Mouse (Mus musculus): ENCODE results near the gene Cope.

Cope gene

DNA sequence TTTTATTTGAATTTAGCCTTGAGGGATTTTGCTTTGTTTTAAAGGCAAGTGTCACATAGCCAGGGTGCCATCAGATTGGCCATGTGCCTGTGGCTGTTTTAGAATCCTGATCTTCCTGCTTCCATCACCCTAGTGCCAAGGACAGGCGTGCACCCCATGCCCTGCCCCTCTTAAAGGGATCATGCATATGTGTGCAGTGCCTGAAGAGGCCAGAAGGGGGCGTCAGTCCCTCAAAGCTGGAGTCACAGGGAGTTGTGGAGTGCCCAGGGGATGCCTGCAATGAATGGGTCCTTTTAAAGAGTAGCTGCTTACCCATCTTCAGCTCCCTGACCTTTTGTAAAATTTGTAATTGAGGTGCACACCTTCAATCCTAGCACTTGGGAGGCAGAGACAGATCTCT, 7.0 kb downstream of the Cope start:
- DNase-seq (ENCODE audit: low read depth, low spot score): peak; percentile 49

DNA sequence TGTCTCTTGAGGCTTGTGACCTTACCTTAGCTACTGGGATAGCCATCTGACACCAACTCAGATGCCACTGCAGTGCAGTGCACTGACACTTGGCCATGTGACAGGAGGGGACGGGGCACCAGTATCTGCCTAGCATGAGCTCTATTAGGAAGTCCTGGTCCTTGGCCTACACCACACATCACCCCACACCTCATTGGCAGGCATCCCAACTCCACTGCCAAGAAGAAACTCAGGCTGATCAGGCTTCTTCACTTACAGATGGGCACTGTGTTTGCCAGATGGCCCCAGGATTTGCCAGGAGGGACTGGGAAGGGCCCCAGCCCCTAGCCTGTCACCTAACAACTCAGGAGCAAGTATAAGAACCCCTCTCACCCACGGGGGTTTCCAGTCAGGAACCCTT, 11.1 kb downstream of the Cope start:
- no peak for DNase-seq (ENCODE audit: low read depth, low spot score)

DNA sequence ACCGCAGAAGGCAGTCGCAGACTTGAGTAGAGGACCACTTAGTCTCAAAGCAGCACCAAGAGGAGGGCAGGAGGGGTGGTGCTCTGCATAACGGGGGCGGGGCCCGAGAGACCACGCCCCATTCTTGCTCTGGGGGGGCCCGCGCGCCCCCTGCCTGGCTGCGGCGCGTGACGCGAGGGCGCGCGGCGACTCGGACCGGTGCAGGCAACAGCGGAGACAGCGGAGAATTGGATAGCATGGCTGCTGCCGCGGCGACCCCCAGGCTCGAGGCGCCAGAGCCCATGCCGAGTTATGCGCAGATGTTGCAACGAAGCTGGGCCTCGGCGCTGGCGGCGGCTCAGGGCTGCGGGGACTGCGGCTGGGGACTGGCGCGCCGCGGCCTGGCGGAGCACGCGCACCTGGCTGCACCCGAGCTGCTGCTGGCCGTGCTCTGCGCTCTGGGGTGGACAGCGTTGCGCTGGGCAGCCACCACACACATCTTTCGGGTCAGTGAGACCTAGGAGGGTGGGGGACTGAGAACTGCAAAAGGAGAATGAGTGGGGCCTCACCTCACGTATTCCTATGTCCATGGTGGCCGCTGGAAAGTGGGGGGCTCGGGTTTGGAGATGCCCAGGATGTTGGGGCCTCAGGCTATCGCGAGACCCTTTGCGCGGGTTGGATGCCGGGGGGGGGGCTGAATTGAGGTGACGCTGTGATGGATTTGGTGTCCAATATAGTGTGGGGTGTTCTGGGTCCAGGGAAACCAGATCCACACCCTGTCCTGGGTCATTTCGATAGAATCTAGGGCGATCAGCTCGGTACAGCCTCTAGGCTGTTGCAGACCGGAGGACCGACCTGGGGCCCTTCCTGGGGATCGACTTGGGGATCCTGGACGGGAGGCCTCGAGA, 13.5 kb downstream of the Cope start, which contains the start of gene Cers1:
TSS of gene Cers1 (plus strand) at position 152 of the 887 bp plus-strand sequence.
- peak; percentile 46 for DNase-seq (ENCODE audit: low read depth, low spot score)

DNA sequence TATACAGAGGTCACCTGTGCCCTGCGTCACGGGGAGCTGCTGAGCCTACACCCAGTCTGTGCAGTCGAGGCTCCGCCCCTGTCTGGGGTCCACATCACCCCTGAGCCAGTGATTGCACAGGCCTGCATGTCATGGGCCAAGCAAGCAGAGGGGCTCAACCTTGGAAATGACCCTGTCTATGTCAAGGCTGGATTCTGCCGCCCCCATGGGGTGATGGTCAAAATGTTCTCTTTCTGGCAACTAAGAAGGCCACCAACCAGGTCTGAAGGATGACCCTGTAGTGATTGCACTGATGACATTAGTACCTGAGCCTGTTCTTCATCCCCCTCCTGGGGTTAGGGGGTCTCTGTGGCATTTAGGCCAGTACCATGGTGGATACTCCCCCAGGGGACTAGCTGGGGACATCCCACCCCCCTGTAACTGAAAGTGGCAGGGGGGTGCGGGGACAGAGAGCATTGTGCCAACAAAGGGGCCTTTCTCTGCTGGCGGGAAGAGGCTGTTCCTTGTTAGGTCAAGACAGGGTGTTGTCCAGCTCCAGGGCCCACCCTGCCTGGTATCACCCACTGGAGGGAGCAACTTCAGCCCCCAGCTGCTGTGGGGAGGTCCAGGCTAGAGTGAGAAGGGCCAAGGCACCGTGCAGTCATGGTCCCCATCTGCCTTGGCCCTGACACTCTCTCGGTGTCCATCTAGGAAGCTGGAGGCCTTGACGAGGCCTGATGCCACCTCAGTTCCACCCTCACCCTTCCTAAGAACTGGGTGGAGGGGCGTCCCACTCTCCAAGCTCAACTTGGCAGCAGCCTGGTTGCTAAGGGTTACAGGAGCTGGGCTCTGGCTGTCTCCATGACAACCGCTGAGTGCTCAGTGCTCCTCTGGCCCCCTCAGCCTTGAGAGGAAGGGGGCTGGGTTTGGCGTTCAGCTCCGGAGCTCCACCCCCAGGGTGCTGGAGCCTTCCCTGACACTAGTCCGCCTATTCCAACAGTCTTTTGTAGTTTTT, 14.5 kb downstream of the Cope start:
- DNase-seq (ENCODE audit: low read depth, low spot score): no peak

DNA sequence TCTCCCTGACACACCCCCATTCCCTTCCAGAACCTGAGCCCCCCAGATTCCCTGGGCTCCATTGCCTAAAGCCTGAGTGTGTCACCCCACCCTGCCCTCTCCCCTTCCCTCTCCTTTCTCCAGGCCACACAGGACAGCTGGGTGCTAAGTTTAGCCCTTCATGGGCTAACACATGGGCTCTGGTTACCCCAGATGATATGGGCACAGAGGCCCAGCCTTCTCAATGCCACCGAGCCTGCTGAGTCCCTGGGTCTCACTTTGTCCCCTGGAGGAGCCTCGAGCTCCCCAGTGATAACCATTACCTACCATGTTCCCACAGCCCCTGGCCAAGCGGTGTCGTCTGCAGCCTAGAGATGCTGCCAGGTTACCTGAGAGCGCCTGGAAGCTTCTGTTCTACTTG, 15.6 kb downstream of the Cope start:
- no peak for DNase-seq (ENCODE audit: low read depth, low spot score)

GRCm38 (mm10) chr8:70323716-70324115, 21.4 kb downstream of the Cope start:
- no peak for DNase-seq (ENCODE audit: low read depth, low spot score)

DNA sequence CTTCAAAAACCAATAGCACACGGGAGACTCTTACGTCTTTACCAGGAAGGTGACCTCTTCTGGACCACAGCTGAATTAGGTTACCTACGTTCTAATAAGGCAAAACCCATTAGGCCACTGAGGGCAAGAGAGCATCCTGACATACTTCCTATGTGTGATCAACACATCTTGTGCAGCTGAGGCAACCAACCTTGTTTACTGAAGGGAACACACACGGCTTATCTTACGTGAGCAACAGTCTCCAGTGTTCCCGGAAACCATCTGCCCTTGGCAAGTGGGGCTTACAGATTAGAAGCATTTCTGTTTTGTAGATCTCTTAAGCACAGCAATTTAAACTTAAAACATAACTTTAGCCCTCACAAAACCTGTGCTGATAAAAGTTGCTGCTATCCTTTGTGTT, 25.2 kb downstream of the Cope start:
- no peak for DNase-seq (ENCODE audit: low read depth, low spot score)

GRCm38 (mm10) chr8:70329124-70329834, 27.0 kb downstream of the Cope start, which contains the start of gene Gdf1:
Gene Gdf1 (plus strand): TSS chr8:70329817.
- no peak for DNase-seq (ENCODE audit: low read depth, low spot score)

DNA sequence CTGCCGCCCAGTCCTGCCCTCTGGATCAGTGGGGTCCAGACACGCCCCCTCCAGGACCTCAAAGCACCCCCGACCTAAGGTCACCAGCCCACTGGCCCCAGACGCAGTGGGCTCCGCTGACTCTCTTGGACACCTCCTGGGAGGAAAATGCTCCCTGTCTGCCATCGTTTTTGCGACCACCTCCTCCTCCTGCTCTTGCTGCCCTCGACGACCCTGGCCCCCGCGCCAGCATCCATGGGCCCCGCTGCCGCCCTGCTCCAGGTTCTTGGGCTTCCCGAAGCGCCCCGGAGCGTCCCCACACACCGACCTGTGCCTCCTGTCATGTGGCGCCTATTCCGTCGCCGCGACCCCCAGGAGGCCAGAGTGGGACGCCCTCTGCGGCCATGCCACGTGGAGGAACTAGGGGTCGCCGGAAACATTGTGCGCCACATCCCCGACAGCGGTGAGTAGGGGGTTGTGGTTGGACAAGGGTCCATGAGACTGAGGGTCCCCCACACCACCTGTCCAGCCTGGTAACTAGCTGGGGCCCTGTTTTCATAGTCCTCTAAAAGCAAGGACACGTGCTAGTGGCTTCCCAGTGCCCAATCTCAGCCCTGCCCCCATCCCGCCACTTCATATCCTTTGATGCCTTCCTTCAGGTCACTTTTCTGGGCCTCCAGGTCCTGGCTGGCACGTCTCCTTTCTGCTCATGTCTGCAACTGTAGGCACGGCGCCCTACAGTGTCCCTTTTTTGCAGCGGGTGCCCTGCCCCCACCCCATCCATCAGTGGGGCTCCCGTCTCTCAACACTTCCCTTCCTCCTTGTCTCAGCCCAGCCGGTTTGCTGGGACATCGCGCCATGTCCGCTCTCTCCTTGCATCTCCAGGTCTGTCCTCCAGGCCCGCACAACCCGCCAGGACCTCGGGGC, 27.8 kb downstream of the Cope start:
- no peak for DNase-seq (ENCODE audit: low read depth, low spot score)

GRCm38 (mm10) chr8:70330741-70331364, 28.5 kb downstream of the Cope start:
- no peak for DNase-seq (ENCODE audit: low read depth, low spot score)

- DNase-seq (ENCODE audit: low read depth, low spot score): no peak
These were observed 29.2 kb downstream of the Cope start for GRCm38 (mm10) chr8:70331526-70331925.

DNA sequence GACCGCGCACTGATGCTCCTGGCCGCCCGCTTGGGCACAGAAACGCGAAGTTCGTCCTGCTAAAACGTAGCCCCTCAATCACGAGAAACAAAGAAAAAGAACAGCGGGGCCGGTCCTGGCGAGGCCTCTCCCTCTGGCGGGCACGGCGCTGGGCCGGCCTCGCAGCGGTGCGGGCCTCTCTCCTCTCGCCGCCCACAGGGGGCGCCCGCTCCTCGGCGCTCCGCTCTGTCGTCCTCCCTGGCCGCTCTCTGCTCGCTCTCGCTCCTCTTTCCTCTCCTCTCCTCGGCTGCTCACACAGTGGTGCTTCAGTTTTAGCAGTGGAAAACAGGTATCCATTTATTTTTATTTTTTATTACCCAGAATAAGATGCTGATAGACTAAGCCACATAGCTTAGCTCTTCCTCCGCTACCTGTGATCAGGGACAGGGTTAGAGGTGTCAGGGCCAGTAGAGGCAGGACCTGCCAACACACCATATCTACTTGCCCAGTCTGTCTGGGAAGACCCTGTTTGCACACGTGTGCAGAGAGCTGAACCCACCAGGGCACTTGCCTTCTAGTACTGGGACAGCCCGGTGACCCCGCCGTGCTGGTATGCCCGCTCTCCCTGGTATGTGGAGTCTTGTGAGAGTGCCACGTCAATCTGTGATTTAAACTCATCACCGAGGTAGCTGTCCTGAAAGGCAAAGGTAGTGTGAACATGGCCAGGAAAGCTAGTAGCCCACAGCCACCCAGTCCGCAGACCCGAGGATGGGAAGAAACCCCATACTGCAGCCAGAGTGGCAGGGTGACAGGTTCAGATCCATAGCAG, 30.0 kb downstream of the Cope start:
- DNase-seq (ENCODE audit: low read depth, low spot score): no peak

GRCm38 (mm10) chr8:70332878-70333202, 30.5 kb downstream of the Cope start:
- no peak for DNase-seq (ENCODE audit: low read depth, low spot score)

- DNase-seq (ENCODE audit: low read depth, low spot score): no peak
These were observed 36.6 kb downstream of the Cope start for GRCm38 (mm10) chr8:70338931-70339330.

GRCm38 (mm10) chr8:70340659-70341058, 38.3 kb downstream of the Cope start:
- DNase-seq (ENCODE audit: low read depth, low spot score): no peak

DNA sequence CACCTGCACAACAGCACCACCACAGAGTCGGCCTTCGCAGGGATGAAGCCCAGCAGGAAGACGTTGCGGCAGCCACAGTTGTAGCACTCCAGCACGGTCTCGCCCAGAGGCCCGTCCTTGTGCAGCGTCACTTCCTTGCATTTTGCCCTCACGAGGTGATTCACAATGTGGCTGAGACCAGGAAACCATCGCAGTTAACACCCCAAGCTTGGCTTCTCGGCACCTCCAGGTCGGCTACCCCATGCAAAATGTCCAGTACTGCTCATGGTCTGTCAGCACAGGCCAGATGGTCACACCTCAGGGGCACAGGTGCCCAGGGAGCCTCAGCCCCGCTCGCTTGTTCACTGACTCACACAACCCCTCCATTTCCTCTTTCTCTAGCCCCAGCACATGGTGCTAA, 39.7 kb downstream of the Cope start:
- no peak for DNase-seq (ENCODE audit: low read depth, low spot score)

DNA sequence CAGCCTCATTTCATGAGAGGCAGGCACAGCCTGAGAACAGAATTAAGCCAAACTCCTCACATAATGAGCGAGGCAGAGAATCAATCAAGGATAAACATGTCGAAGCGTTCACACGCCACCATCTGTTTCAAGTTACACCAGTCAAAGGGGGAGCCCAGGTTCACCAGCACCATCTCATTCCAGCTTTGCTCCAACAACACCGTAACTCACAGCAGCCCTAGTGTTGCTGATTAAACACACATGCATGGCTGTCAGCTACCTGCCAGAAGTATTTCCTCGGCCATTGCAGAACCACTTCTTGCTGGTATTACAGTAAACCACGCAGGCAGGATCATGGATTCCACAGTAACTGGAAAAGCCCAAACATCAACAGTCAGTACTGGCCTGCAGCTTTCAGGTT, 40.8 kb downstream of the Cope start:
- no peak for DNase-seq (ENCODE audit: low read depth, low spot score)

- peak; percentile 40 for DNase-seq (ENCODE audit: low read depth, low spot score)
These were observed 41.4 kb downstream of the Cope start for GRCm38 (mm10) chr8:70343696-70344095.

GRCm38 (mm10) chr8:70344279-70344678, 42.0 kb downstream of the Cope start:
- DNase-seq (ENCODE audit: low read depth, low spot score): no peak

Data from A20 (cell line).